Mouse (Mus musculus) gonadal fat pad, adult 2 months (tissue): ENCODE results near the gene Rufy3. TPM values are rescaled to one million over a fixed set of nuclear protein-coding genes. Genes with fewer than 3 reads are reported as not detected.
"Not testable (repeated sequence)": the region's sequence is repeated elsewhere in the genome, so short reads cannot be mapped to it uniquely, and the experiment has no call there.

Experiments used
- DNase-seq: peaks from one replicate; pipeline ENCODE4 v3.0.0-alpha.2; 2012; ENCODE audit warnings: low read depth
- polyA plus RNA-seq: library from polyadenylated mRNA; depleted of rRNA; stranded (reverse); fragments of >200 nt; gene quantifications from 2 replicates; pipeline ENCODE4 v1.2.3, GENCODE M21; 2012; rRNA removed

The Rufy3 gene
- polyA plus RNA-seq: 5.2 and 6.7 TPM in 2 replicates

- DNase-seq: no peak
These were observed at the start of gene Rufy3 for GRCm38 (mm10) chr5:88564501-88565147. TSS of gene Rufy3 (plus strand) at chr5:88565040.

DNA sequence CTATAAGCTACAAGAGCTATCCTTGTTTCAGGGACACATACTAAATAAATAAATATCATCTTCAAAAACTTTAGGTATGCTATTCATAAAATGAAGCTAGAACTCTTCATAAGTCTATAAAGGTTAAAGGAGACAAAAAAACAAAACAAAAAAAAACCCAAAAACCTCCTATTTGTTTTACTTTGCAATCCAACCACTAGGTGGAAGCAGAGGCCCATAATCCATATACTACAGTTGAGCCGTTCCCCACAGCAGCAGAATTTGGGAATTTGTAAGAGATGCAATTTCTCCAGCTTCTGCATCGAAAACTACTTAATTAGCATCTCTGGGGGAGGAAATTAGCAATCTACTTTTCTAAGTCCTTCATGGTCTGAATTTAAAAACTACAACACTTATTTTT, 45.6 kb upstream of the Rufy3 start:
- DNase-seq: no peak

DNA sequence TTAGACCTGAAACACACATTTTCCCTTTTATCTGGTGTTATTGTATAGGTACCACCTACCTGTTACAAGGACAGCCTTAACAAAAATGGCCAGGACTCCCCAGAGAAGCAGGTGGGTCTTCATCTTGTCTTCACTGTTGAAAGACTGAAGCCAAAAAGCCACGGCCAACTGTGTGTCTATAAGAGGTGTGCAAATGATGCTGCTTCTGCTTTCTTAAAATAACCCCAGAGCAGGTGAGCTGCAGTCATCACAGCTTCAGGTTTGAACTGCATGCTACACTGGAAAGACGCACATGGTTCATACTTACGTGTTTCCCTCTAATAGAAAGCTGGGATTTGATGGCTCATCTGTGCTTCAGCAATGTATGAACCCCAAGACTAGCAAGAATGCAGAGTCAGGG, 37.2 kb upstream of the Rufy3 start, which contains the start of gene Jchain:
Jchain (minus strand) TSS at position 235 of the 400 bp plus-strand sequence.
- DNase-seq: no peak

DNA sequence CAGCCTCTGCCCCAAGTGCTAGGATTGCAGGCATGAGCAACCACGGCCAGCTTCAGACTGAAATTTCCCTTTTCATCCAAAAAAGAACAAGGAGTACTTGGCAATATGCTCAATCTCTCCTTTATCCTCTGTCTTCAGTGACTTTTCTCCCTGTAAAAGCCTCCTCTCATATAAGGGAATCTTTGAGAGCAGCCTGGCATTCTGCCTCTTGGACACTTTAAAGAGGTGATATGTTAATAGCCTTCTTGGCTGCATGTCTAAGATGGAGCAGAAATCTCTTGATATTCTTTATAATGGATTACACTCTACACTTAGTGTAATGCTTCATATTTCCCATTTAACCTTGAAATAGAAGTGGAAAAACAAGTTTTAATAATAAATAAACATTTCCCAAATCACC, 33.9 kb upstream of the Rufy3 start:
- no peak for DNase-seq

- no peak for DNase-seq
These were observed 30.1 kb upstream of the Rufy3 start for GRCm38 (mm10) chr5:88534697-88535096.

DNA sequence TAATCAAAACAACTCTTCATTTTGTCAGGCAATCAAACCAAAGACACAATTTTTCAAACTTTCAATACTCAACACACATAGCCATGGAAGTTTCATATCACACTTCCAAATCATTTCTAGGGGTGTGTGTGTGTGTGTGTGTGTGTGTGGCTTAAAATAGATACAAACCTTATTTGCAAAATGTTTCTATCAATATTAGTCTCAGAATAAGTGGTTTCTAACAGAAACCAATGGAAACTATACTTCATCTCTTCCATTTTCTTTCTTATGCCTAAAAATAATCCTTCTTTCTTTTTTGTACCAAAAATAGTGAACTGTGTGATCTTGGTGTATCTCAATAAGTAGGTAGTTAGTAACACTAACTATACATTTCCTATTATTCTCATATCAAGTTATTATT, 24.0 kb upstream of the Rufy3 start:
- DNase-seq: no peak

DNA sequence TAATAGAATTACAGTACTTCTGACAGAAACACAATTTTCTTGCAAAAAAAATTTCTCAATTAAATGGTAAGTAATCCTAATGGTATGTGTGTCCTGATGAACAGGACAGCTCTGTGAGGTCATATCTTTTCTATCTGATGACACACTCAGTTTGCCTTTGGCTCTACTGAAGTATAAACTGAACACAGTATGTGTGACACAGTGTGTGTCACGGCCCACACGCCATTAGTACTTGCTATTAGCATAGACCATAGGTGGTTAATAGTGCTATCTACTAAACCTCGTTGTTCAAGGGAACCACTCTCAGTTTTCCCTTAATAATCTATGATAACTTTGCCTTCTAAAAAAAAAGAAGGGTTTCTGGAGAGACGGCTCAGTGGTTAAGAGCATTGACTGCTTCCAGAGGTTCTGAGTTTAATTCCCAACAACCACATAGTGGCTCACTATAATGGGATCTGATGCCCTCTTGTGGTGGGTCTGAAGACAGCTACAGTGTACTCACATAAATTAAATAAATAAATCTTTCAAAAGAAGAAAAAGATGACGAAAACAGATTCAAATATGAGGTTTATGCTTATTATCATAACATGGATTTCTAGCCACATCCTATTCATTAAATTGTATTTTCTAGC, 22.1 kb upstream of the Rufy3 start:
- no peak for DNase-seq

- not testable (repeated sequence) for DNase-seq
These were observed 20.4 kb upstream of the Rufy3 start for GRCm38 (mm10) chr5:88544411-88544810.

DNA sequence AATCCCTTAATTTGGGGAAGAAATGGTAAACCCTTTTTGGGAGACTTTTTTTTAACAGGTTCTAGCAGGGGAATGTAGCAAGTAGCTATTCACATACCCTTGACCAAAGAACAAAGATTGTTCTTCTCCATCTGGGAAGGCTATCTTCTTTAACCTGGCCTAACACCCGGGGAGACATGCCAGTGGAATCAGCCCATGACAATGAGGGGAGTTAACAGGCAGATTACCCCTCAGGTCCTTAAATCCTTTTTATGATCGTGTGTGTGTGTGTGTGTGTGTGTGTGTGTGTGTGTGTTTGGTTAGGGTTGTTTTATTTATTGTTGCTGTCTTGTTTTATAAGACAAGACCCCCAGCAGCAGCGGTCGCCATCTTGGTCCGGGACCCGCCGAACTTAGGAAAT, 19.3 kb upstream of the Rufy3 start:
- no peak for DNase-seq

DNA sequence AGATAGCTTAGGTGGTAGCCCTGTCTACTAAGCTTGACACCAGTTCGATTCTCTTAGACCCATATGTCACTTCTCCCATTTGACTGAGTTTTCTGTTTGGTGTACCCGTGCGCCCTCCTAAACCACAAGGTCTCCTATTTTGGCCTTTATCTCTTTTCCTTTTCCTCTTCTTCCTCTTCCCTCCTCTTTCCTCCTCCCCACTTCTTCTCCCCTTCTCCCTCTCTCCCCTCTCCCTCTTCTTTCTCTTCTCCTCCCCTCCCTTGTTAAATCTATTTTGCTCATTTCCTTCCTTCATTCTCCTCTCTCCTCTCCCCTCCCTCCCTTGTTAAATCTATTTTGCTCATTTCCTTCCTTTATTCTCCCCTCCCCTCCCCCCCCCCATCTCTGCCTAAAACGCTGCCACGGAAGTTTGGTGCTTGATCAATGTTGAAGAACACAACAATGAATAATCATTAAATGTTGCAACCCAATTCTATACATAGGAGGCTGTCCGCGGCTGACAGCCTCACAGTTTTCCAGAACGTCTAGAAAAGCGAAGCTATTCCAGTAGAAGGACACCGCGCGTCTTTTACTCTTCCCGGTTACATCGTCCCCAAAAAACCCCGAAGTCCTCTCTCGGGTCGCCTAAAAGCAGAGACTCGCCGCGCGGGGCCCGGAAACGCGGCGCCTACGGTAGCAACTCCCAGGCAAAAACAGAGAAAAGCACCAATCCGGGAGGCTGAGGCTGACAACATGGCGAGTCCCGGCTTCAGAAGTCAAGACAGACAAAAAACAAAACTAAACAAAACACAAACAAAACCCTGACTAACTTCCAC, 11.4 kb upstream of the Rufy3 start:
- no peak for DNase-seq

- peak; percentile 87 for DNase-seq
These were observed 10.6 kb upstream of the Rufy3 start, which contains the start of gene Utp3 for GRCm38 (mm10) chr5:88554086-88554886. TSS of gene Utp3 (plus strand) at chr5:88554462.

DNA sequence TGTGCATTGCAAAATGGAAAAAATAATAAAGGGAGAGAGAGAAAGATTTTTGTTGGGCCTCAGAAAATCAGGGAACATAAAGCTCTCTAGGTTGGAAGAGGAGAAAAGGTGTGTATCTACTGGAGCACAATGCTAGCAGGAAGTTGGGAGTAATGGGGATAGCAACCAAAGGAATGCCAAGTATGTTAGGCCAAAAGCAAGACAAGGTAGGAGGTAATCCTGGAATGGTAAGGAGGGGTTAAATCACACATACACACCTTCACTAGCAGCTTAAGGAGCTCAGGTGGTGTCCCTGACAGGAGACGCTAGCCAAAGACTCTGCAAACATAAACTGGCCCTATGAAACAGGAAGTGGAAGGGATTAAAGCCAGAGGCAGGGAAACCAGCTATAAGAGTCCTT, 5.8 kb upstream of the Rufy3 start:
- DNase-seq: no peak

- DNase-seq: no peak
These were observed 3.6 kb upstream of the Rufy3 start for GRCm38 (mm10) chr5:88561080-88561814.

DNA sequence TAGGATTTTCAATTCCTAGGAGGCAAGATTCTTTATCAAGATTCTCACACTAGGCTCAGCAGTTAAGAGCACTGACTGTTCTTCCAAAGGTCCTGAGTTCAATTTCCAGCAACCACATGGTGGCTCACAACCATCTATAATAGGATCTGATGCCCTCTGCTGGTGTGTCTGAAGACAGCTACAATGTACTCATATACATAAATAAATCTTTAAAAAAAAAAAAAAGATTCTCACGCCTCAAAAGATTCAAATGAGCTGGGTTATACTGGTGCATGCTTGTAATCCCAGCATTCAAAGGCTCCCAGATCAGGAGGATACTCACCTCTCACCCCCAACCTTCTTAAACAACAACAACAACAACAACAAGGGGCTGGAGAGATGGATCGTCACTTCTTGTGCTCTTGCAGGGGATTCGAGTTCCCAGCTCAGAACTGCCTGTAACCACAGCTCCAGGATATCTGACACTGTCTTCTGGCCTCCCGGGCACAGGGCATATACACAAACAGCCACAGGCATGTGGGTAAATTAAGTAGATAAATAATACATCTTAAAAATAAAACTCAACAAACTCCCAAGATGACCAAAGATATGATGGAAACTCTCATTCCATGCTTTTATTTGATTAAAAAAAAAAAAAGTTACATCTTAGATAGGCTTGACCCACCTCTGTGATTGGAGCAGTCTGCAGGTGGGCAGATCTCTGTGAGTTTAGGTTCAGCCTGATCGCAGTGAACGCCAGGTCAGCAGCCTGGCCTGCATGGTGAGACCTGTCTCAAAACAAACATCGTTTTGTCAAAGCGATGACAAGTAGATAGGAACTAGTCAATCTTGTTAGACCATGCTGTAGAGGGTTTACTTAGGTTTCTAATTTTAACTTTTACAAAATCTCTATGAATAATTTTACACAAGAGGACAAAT, 1.7 kb upstream of the Rufy3 start:
- no peak for DNase-seq

GRCm38 (mm10) chr5:88565148-88566033, 551 bp downstream of the Rufy3 start:
- DNase-seq: no peak

DNA sequence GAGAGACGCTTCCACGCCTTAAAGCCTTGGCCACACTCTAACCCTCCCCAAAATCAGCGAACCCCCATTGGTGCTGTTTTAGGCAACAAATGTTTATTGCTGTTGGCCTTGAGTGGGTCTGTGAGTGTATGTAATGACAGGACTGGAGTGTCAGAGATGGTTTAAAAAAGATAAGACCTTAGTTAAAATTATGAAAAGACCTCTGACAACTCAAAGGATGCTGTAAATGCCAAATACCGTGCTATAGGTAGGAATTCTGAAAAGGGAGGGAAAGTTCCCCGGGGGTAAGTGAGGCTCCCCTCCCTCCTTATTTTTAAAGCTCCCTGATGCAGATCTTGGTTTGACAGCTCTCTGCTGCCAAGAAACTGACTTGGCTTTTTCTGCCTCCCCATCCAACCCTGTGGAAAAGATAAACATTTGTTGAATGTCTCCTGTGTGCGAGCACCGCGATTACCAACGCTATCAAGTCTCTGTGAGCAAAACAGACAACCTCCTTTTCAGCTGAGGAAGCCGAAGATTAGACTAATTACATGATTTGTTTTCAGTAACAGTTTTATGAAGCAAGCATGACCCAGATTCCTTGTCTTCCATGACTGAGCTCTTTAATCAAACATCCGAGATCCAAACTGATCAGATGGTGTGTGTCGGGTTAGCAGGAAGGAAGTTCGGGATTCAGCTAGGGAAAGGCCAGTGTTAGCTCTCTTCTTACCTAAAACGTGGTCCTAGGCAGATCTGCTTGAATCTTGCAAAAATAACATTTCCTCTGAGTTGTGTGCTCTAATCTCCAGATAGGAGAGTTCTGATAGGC, 1.4 kb downstream of the Rufy3 start:
- DNase-seq: no peak

DNA sequence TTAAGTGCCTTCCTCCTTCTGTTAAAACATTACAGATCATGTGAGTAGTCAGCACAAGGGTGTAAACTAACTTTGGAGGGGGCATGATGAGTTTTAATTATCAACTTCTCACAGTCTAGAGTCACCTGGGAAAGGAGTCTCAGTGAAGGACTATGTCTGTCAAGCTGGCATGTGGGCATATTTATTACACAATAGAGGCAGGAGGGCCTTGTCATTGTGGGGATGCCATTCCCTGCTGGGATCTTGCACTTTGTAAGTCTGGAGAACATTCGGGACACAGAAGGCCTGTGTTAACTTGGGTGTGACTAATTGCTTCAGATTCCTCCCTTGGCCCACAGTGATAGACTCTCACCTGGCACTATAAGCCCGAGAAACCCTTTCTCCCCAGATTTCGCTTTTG, 4.7 kb downstream of the Rufy3 start:
- DNase-seq: no peak

DNA sequence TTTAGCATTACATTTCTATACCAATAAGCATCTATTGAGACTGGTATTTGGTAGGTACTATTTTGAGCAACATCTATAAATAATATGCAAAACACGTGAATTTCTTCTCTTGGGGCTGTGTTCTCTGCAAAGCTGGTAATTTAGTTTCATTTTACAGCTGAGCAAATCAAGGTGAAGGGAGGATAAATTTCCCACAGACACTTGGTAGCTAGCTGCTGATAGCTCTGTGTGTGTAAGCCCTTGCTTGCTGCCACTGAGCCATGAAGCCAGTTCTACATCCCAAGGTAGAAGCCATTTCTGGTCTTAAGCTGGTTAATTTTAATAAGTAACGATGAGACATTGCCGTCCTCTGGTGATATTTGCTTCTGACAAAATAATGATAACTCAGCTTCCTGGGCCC, 10.0 kb downstream of the Rufy3 start:
- no peak for DNase-seq
